Mouse (Mus musculus) neural tube, embryonic 12.5 days (tissue): Measurements from ENCODE around the gene Pde8a. TPM values are rescaled to one million over a fixed set of nuclear protein-coding genes. Genes with fewer than 3 reads are reported as not detected.

Experiments used
- ATAC-seq: fragments of 200-750 bp; cut with Nextera tagmentation; 2 replicates; pipeline ENCODE4 v1.8.0; 2017; ENCODE audit warnings: low read depth, mild to moderate bottlenecking, moderate TSS enrichment, moderate library complexity; ENCODE audit not compliant: low FRiP score
- H3K27ac ChIP-seq: fragments of 300-500 bp; sonication (generic); 2 replicates; pipeline ENCODE4 v1.5.1; 2016
- H3K27me3 ChIP-seq: fragments of 300-500 bp; sonication (generic); replicated peaks from 2 replicates; pipeline ENCODE4 v1.6.1; 2016; ENCODE audit warnings: mild to moderate bottlenecking
- H3K36me3 ChIP-seq: fragments of 300-500 bp; sonication (generic); 2 replicates; pipeline ENCODE4 v1.6.1; 2016; ENCODE audit warnings: mild to moderate bottlenecking
- H3K4me1 ChIP-seq: fragments of 300-500 bp; sonication (generic); 2 replicates; pipeline ENCODE4 v1.6.1; 2016
- H3K4me2 ChIP-seq: fragments of 300-500 bp; sonication (generic); replicated peaks from 2 replicates; pipeline ENCODE4 v1.6.1; 2016; ENCODE audit warnings: mild to moderate bottlenecking
- H3K4me3 ChIP-seq: fragments of 300-500 bp; sonication (generic); 2 replicates; pipeline ENCODE4 v1.5.1; 2016
- H3K9ac ChIP-seq: fragments of 300-500 bp; sonication (generic); 2 replicates; pipeline ENCODE4 v1.6.1; 2016; ENCODE audit warnings: mild to moderate bottlenecking
- H3K9me3 ChIP-seq: fragments of 300-500 bp; sonication (generic); 2 replicates; pipeline ENCODE4 v1.6.1; 2016; ENCODE audit warnings: mild to moderate bottlenecking
- WGBS: fragments of 180-500 bp; shearing (Covaris S2); methylation state at CpG from one replicate; pipeline ENCODE4 v1.1.7; 2016; 5-methylcytosine and 5-hydroxymethylcytosine counted together
- polyA plus RNA-seq: library from polyadenylated mRNA; unstranded; fragments of >200 nt; fragmentation: Nextera tagmentation; extraction: Ambion mirVana; gene quantifications from 2 replicates; pipeline ENCODE4 v1.2.1, GENCODE M21; 2016

Gene Pde8a
- polyA plus RNA-seq = 3.7 TPM in 2 replicates

- peaks cover 7% of the 10 kb centered on the region for H3K4me1 ChIP-seq
- peak within 1 kb of the TSS; percentile 69 for H3K4me2 ChIP-seq
- H3K9ac ChIP-seq = peak within 1 kb of the TSS; percentile 33
- H3K36me3 ChIP-seq = no peaks in the 10 kb centered on the region
- WGBS = 1% methylated on average over 126 of the region's 128 CpGs
- no peak within 1 kb of the TSS for H3K27ac ChIP-seq
- no peaks in the 10 kb centered on the region for H3K9me3 ChIP-seq
- peak within 1 kb of the TSS; percentile 41 for H3K4me3 ChIP-seq
- ATAC-seq = peak; percentile 15; the same call in 1 of the 2 replicates
- peaks cover 65% of the 10 kb centered on the region for H3K27me3 ChIP-seq
These were observed at the start of gene Pde8a for GRCm38 (mm10) chr7:81213347-81214152. Pde8a (plus strand) TSS chr7:81213596.

DNA sequence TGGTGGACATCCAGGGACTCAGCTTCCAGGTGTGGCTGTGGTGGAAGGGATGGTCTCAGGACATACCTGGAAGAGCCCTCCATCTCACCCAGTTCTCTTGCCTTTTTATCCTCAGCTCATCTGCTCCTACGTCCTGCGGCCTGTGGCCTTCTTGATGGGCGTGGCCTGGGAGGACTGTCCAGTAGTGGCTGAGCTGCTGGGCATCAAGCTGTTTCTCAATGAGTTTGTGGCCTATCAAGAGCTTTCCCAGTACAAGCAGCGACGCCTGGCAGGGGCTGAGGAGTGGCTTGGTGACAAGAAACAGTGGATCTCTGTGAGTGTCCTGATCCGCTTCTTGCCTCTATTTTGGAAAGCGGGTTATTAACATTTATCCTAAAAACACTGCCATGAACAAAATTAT lies 49.0 kb upstream of the Pde8a start:
- H3K9me3 ChIP-seq = no peaks in the 10 kb centered on the region
- no peak overlapping the region for H3K9ac ChIP-seq
- ATAC-seq = no peak
- H3K36me3 ChIP-seq = no peaks in the 10 kb centered on the region
- H3K4me3 ChIP-seq = no peak overlapping the region
- H3K27ac ChIP-seq = no peak overlapping the region
- no peak overlapping the region for H3K4me2 ChIP-seq
- 62% methylated on average over 7 of the region's 7 CpGs for WGBS
- H3K27me3 ChIP-seq = no peaks in the 10 kb centered on the region
- H3K4me1 ChIP-seq = no peaks in the 10 kb centered on the region

- no peaks in the 10 kb centered on the region for H3K36me3 ChIP-seq
- 59% methylated on average over 3 of the region's 3 CpGs for WGBS
- H3K9ac ChIP-seq = no peak overlapping the region
- no peaks in the 10 kb centered on the region for H3K4me1 ChIP-seq
- no peaks in the 10 kb centered on the region for H3K9me3 ChIP-seq
- H3K27me3 ChIP-seq = no peaks in the 10 kb centered on the region
- H3K4me2 ChIP-seq = no peak overlapping the region
- no peak for ATAC-seq
- no peak overlapping the region for H3K4me3 ChIP-seq
- no peak overlapping the region for H3K27ac ChIP-seq
These were observed 46.3 kb upstream of the Pde8a start for GRCm38 (mm10) chr7:81167124-81167523.

- Histone ChIP-seq H3K27ac (no peak overlapping the region), H3K27me3 (no peaks in the 10 kb centered on the region), H3K36me3 (no peaks in the 10 kb centered on the region), H3K9me3 (no peaks in the 10 kb centered on the region), H3K9ac (no peak overlapping the region), H3K4me1 (no peaks in the 10 kb centered on the region), H3K4me3 (no peak overlapping the region), H3K4me2 (no peak overlapping the region)
- 82% methylated on average over 7 of the region's 7 CpGs for WGBS
- no peak for ATAC-seq
These were observed 44.0 kb upstream of the Pde8a start for GRCm38 (mm10) chr7:81169351-81169750.

GRCm38 (mm10) chr7:81173931-81174330 lies 39.5 kb upstream of the Pde8a start:
- H3K27me3 ChIP-seq = no peaks in the 10 kb centered on the region
- WGBS = 92% methylated on average over 2 of the region's 2 CpGs
- ATAC-seq = no peak

GRCm38 (mm10) chr7:81174654-81175053 lies 38.7 kb upstream of the Pde8a start:
- H3K4me3 ChIP-seq = no peak overlapping the region
- ATAC-seq = no peak
- 85% methylated on average over 5 of the region's 5 CpGs for WGBS
- no peaks in the 10 kb centered on the region for H3K4me1 ChIP-seq
- H3K36me3 ChIP-seq = no peaks in the 10 kb centered on the region
- H3K27me3 ChIP-seq = no peaks in the 10 kb centered on the region
- no peak overlapping the region for H3K4me2 ChIP-seq
- no peak overlapping the region for H3K27ac ChIP-seq
- H3K9ac ChIP-seq = no peak overlapping the region
- no peaks in the 10 kb centered on the region for H3K9me3 ChIP-seq

More at GRCm38 (mm10) chr7:81173931-81174330, 39.5 kb upstream of the Pde8a start:
- H3K4me3 ChIP-seq = no peak overlapping the region
- no peak overlapping the region for H3K4me2 ChIP-seq
- H3K4me1 ChIP-seq = no peaks in the 10 kb centered on the region
- no peaks in the 10 kb centered on the region for H3K36me3 ChIP-seq
- no peak overlapping the region for H3K9ac ChIP-seq
- no peaks in the 10 kb centered on the region for H3K9me3 ChIP-seq
- no peak overlapping the region for H3K27ac ChIP-seq

DNA sequence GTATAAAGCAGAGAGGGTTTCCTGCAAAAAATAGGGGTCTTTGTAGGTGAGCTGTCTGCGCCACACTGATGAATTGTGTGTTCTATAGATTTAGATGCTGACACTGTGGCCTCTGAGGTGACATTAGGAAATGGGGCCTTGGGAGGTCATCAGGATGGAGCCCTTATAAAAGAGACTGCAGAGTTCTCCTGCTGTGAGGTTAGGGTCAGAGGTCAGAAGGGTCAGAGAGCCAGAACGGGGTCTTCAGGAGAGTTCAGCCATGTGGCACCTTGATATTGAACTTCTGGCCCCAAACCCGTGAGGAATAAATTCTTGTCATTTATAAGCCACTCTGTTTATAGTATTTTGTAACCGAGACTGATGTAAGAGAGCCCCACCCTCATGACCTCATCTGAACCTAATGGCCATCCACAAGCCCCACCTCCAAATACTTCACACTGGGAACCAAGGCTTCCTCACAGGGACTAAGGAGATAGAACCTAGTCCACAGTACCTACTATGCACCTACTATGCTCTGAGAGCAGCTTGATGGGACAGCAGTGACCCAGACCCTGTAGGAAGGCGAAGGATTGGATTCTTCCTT lies 37.1 kb upstream of the Pde8a start:
- Histone ChIP-seq H3K4me1 (no peaks in the 10 kb centered on the region), H3K9ac (no peak overlapping the region), H3K4me3 (no peak overlapping the region), H3K27me3 (no peaks in the 10 kb centered on the region), H3K27ac (no peak overlapping the region), H3K36me3 (no peaks in the 10 kb centered on the region), H3K4me2 (no peak overlapping the region), H3K9me3 (no peaks in the 10 kb centered on the region)
- no peak for ATAC-seq
- WGBS = 45% methylated on average over 5 of the region's 5 CpGs

- H3K27me3 ChIP-seq = no peaks in the 10 kb centered on the region
These were observed 33.9 kb upstream of the Pde8a start for GRCm38 (mm10) chr7:81179494-81179893.

GRCm38 (mm10) chr7:81182492-81183175 lies 30.8 kb upstream of the Pde8a start:
- WGBS = 81% methylated on average over 10 of the region's 10 CpGs
- ATAC-seq = no peak
- no peak overlapping the region for H3K9ac ChIP-seq
- no peak overlapping the region for H3K27ac ChIP-seq
- no peak overlapping the region for H3K4me3 ChIP-seq
- H3K4me1 ChIP-seq = no peaks in the 10 kb centered on the region
- no peaks in the 10 kb centered on the region for H3K9me3 ChIP-seq
- no peaks in the 10 kb centered on the region for H3K36me3 ChIP-seq
- no peak overlapping the region for H3K4me2 ChIP-seq
- no peaks in the 10 kb centered on the region for H3K27me3 ChIP-seq

More at GRCm38 (mm10) chr7:81179494-81179893, 33.9 kb upstream of the Pde8a start:
- no peak for ATAC-seq
- no peak overlapping the region for H3K4me3 ChIP-seq
- no peak overlapping the region for H3K4me2 ChIP-seq
- no peaks in the 10 kb centered on the region for H3K36me3 ChIP-seq
- 69% methylated on average over 5 of the region's 5 CpGs for WGBS
- no peaks in the 10 kb centered on the region for H3K4me1 ChIP-seq
- no peaks in the 10 kb centered on the region for H3K9me3 ChIP-seq
- no peak overlapping the region for H3K9ac ChIP-seq
- H3K27ac ChIP-seq = no peak overlapping the region

- Histone ChIP-seq H3K4me3 (no peak overlapping the region), H3K27ac (no peak overlapping the region), H3K9me3 (no peaks in the 10 kb centered on the region), H3K9ac (no peak overlapping the region), H3K36me3 (no peaks in the 10 kb centered on the region), H3K4me1 (no peaks in the 10 kb centered on the region), H3K27me3 (no peaks in the 10 kb centered on the region), H3K4me2 (no peak overlapping the region)
- no peak for ATAC-seq
These were observed 30.2 kb upstream of the Pde8a start for GRCm38 (mm10) chr7:81183181-81183580.

- Histone ChIP-seq H3K27me3 (no peaks in the 10 kb centered on the region), H3K9ac (no peak overlapping the region), H3K27ac (no peak overlapping the region), H3K4me2 (no peak overlapping the region), H3K4me1 (no peaks in the 10 kb centered on the region), H3K36me3 (no peaks in the 10 kb centered on the region), H3K4me3 (no peak overlapping the region), H3K9me3 (no peaks in the 10 kb centered on the region)
- 91% methylated on average over 2 of the region's 2 CpGs for WGBS
- no peak for ATAC-seq
These were observed 29.3 kb upstream of the Pde8a start for GRCm38 (mm10) chr7:81184136-81184535.

GRCm38 (mm10) chr7:81184651-81185050 lies 28.7 kb upstream of the Pde8a start:
- Histone ChIP-seq H3K9me3 (no peaks in the 10 kb centered on the region), H3K27me3 (no peaks in the 10 kb centered on the region), H3K4me1 (no peaks in the 10 kb centered on the region), H3K36me3 (no peaks in the 10 kb centered on the region), H3K9ac (no peak overlapping the region), H3K4me2 (no peak overlapping the region), H3K27ac (no peak overlapping the region), H3K4me3 (no peak overlapping the region)
- WGBS = 79% methylated on average over 1 of the region's 1 CpGs
- ATAC-seq = no peak
